27 mouse cellular contexts compared by ENCODE assay signal in genomic region chr14:119761376-119761775, GRCm38 (mm10).
"Had no signal": no experiment of that assay in that cellular context is flagged by ENCODE, and none has a peak within 500 bp of the region (broad histone marks: within the 10 kb centered on the region; RNA-seq: fewer than 3 reads in every experiment).

No protein-coding gene starts in this region.

- ATAC-seq: hindbrain, embryonic 16.5 days; inflammation-experienced regulatory T-cells, adult 6 months; intestine, embryonic 15.5 days; intestine, postnatal 0 days had no signal

- H3K36me3 ChIP-seq: heart, embryonic 13.5 days; heart, embryonic 15.5 days; intestine, embryonic 15.5 days; limb, embryonic 10.5 days; limb, embryonic 12.5 days; liver, embryonic 13.5 days had no signal

- DNase-seq: gastrocnemius, adult 2 months; gastrocnemius, postnatal 10 days; gastrocnemius, postnatal 25 days; heart, adult 11 months; heart, adult 2 months; heart, postnatal 14 days; heart, postnatal 36 days; kidney, adult 18-20 months; kidney, adult 8-10 months; kidney, postnatal 10 days; kidney, postnatal 25 days; kidney, postnatal 4 days; liver; liver, embryonic 13.5 days had no signal

- H3K27me3 ChIP-seq: heart, embryonic 13.5 days; heart, embryonic 15.5 days; intestine, embryonic 15.5 days; limb, embryonic 12.5 days; liver, embryonic 13.5 days had no signal

- H3K4me2 ChIP-seq: heart, embryonic 11.5 days; heart, embryonic 13.5 days; heart, embryonic 15.5 days; hindbrain, embryonic 14.5 days; intestine, embryonic 15.5 days; limb, embryonic 12.5 days; liver, embryonic 11.5 days; liver, embryonic 13.5 days had no signal

- H3K4me3 ChIP-seq: gastrocnemius, adult 2 months; heart, adult 2 months; heart, embryonic 13.5 days; heart, embryonic 15.5 days; intestine, embryonic 15.5 days; layer of hippocampus, adult 2 months; left cerebral cortex, adult 2 months; limb, embryonic 10.5 days; limb, embryonic 12.5 days; liver, embryonic 13.5 days had no signal

- H3K9me3 ChIP-seq: heart, embryonic 13.5 days; heart, embryonic 15.5 days; intestine, embryonic 15.5 days; limb, embryonic 10.5 days; limb, embryonic 12.5 days; liver, embryonic 13.5 days had no signal

- H3K4me1 ChIP-seq: heart, embryonic 13.5 days; heart, embryonic 15.5 days; intestine, embryonic 15.5 days; limb, embryonic 10.5 days; limb, embryonic 12.5 days; liver, embryonic 13.5 days had no signal

- H3K27ac ChIP-seq: gastrocnemius, adult 2 months; heart, adult 2 months; heart, embryonic 13.5 days; heart, embryonic 15.5 days; hindbrain, embryonic 14.5 days; intestine, embryonic 15.5 days; layer of hippocampus, adult 2 months; left cerebral cortex, adult 2 months; limb, embryonic 10.5 days; limb, embryonic 12.5 days; liver, embryonic 13.5 days had no signal

- H3K9ac ChIP-seq: heart, embryonic 13.5 days; heart, embryonic 15.5 days; hindbrain, embryonic 14.5 days; intestine, embryonic 15.5 days; limb, embryonic 12.5 days; liver, embryonic 13.5 days had no signal
